Mouse (Mus musculus) G1E (cell line): ENCODE results near the gene Mical3. TPM values are rescaled to one million over a fixed set of nuclear protein-coding genes. Genes with fewer than 3 reads are reported as not detected.

Experiments used
- ATAC-seq: 2 replicates; pipeline ENCODE4 v1.8.0; 2016; ENCODE audit warnings: mild to moderate bottlenecking; ENCODE audit not compliant: insufficient number of reproducible peaks, poor library complexity, low FRiP score, severe bottlenecking; ENCODE audit errors: extremely low read depth
- DNase-seq: peaks from one replicate; pipeline ENCODE4 v3.0.0; 2012; ENCODE audit warnings: low spot score
- H3K27me3 ChIP-seq: 2 replicates; pipeline ENCODE4 v1.6.1; 2012; ENCODE audit warnings: mild to moderate bottlenecking, low read length, inconsistent platforms; ENCODE audit not compliant: insufficient read depth
- H3K36me3 ChIP-seq: replicated peaks from 2 replicates; pipeline ENCODE3; 2012; ENCODE audit warnings: mild to moderate bottlenecking, inconsistent platforms
- H3K4me1 ChIP-seq: 2 replicates; pipeline ENCODE4 v1.6.1; 2012; ENCODE audit warnings: low read depth, low read length, inconsistent platforms, mixed read lengths; ENCODE audit not compliant: insufficient read depth
- H3K4me3 ChIP-seq: 2 replicates; pipeline ENCODE4 v1.5.1; 2012; ENCODE audit warnings: low read depth, mild to moderate bottlenecking, inconsistent platforms, low read length, moderate library complexity, mixed read lengths
- H3K9me3 ChIP-seq: replicated peaks from 2 replicates; pipeline ENCODE4 v1.6.1; 2012; ENCODE audit warnings: inconsistent platforms
- CTCF ChIP-seq: IDR thresholded peaks from 2 replicates; pipeline ENCODE4 v1.5.1; 2012; ENCODE audit warnings: low read depth, low read length, inconsistent platforms, mixed read lengths
- GATA1 ChIP-seq: IDR thresholded peaks from 2 replicates; pipeline ENCODE4 v1.6.1; 2012; ENCODE audit warnings: borderline replicate concordance, low read length, inconsistent platforms, mixed read lengths
- GATA2 ChIP-seq: IDR thresholded peaks from 2 replicates; pipeline ENCODE4 v1.6.1; 2012; ENCODE audit warnings: low read depth, low read length, inconsistent platforms, borderline replicate concordance
- POLR2AphosphoS5 ChIP-seq: IDR thresholded peaks from 2 replicates; pipeline ENCODE4 v1.6.1; 2012; ENCODE audit warnings: low read depth, low read length, inconsistent platforms; ENCODE audit not compliant: insufficient replicate concordance
- TAL1 ChIP-seq: conservative IDR thresholded peaks from 2 replicates; pipeline ENCODE4 v1.6.1; 2012; ENCODE audit warnings: low read depth, low read length, inconsistent platforms, mixed read lengths
- polyA plus RNA-seq: library from polyadenylated mRNA; stranded (reverse); fragments of >175 nt; gene quantifications from 2 replicates; pipeline ENCODE4 v1.2.3, GENCODE M21; 2012
- total RNA-seq, 2 experiments: library from RNA; stranded (forward) in 1 of 2; stranded (reverse) in 1 of 2; fragments of 200-1000 nt in 1 of 2; fragments of >200 nt in 1 of 2; fragmentation: Nextera tagmentation in 1 of 2; gene quantifications; 2 replicates each; pipeline ENCODE4 v1.2.3; 2014 to 2017

The Mical3 gene
- total and polyA plus RNA-seq, 3 experiments = 20.9 to 109 (median 38.1) TPM

- no peaks in the 10 kb centered on the region for H3K27me3 ChIP-seq
- no peak overlapping the region for H3K4me3 ChIP-seq
- peaks cover 100% of the 10 kb centered on the region for H3K36me3 ChIP-seq
- TF ChIP-seq GATA2 (no peak), CTCF (no peak), TAL1 (no peak), GATA1 (no peak), POLR2AphosphoS5 (no peak)
- ATAC-seq = no peak
- H3K9me3 ChIP-seq = 0 out of 2 replicates have a peak, but pooled peaks cover 2% of the 10 kb centered on the region
- H3K4me1 ChIP-seq = no peaks in the 10 kb centered on the region
- DNase-seq = no peak
Observed at GRCm38 (mm10) chr6:121035268-121035667, 95.5 kb downstream of the Mical3 start.

DNA sequence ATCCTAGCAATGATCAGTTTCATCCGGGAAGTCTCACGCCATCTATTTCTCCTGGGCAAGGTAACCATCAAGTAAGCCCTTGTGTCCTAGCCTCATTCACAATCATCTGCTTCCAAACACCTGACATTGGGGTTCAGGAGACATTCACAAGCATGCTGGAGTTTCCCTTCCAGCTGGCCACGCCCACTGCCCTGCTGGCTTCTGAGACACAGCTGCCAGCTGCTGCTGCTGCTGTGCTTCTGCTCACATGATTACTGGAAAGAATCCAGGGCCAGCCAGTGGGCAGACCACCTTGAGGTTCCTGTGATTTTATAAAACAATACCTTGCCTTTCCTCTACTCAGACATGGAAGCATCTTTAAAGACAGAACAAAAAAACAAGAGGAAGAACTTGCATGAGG lies 97.5 kb downstream of the Mical3 start:
- Histone ChIP-seq H3K4me1 (no peaks in the 10 kb centered on the region), H3K9me3 (0 out of 2 replicates have a peak, but pooled peaks cover 2% of the 10 kb centered on the region), H3K27me3 (no peaks in the 10 kb centered on the region), H3K4me3 (no peak overlapping the region), H3K36me3 (peaks cover 100% of the 10 kb centered on the region)
- no peak for TF ChIP-seq GATA2
- DNase-seq (no peak), ATAC-seq (no peak)

DNA sequence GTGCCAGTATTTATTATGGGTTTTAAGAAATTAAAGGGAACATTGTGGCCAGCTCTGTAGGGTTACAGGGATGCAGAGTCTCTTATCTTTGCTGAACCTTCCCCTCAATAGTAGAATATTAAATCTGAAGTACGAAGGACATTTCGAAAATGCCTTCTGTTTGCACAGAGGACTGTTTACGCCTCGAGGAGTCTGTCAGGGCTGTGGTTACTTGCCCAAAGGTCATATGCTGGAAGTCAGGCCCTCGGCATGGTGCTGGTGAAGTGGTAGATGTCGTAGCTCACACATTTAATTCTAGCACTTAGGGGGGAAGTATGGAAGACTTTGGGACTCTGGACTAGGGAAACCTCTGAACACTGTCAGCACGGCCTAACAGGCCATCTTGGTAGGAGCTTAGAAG lies 99.4 kb downstream of the Mical3 start:
- no peaks in the 10 kb centered on the region for H3K27me3 ChIP-seq
- no peak for DNase-seq
- H3K36me3 ChIP-seq = peaks cover 100% of the 10 kb centered on the region
- ATAC-seq = no peak
- H3K4me1 ChIP-seq = no peaks in the 10 kb centered on the region
- H3K9me3 ChIP-seq = 0 out of 2 replicates have a peak, but pooled peaks cover 2% of the 10 kb centered on the region
- no peak overlapping the region for H3K4me3 ChIP-seq
- TF ChIP-seq POLR2AphosphoS5 = no peak
- no peak for TF ChIP-seq GATA2
- no peak for TF ChIP-seq CTCF
- no peak for TF ChIP-seq TAL1
- TF ChIP-seq GATA1 = no peak

DNA sequence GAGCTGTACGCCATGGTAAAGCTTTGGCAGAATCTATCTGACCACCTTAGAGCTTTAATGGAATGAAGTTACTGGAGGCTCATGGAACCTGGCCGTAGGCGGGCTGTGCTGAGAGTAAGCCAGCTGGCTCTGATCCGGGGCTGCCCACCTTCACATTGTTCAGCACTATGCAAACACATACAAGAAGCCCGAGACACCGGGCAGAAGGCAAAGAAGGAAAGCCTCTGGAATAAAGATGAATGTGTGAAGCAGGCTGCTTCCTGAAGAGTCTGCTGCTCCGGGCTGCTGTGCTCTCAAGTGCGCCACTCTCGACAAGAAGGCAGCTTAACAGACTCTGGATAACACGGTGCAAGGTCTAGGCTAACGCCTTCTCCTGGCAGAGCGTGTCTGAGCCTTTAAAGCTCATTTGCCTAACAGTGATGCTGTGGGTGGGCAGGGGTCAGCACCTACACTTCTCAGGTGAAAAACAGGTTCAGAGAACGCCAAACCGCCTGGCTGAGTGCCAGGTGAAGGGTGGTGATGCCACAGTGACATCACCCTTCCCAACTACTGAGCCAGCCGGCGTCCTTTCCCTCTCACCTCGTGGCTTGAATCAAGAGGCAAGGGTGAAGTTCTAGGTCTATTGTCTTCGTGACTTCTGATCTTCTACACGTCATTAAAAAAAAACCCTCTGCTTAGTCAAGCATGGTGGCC lies 100.8 kb downstream of the Mical3 start:
- 0 out of 2 replicates have a peak, but pooled peaks cover 2% of the 10 kb centered on the region for H3K9me3 ChIP-seq
- no peaks in the 10 kb centered on the region for H3K4me1 ChIP-seq
- DNase-seq = no peak
- no peak overlapping the region for H3K4me3 ChIP-seq
- TF ChIP-seq POLR2AphosphoS5 (no peak), GATA1 (no peak), CTCF (no peak), GATA2 (no peak), TAL1 (no peak)
- H3K36me3 ChIP-seq = peaks cover 100% of the 10 kb centered on the region
- H3K27me3 ChIP-seq = no peaks in the 10 kb centered on the region
- ATAC-seq = no peak

DNA sequence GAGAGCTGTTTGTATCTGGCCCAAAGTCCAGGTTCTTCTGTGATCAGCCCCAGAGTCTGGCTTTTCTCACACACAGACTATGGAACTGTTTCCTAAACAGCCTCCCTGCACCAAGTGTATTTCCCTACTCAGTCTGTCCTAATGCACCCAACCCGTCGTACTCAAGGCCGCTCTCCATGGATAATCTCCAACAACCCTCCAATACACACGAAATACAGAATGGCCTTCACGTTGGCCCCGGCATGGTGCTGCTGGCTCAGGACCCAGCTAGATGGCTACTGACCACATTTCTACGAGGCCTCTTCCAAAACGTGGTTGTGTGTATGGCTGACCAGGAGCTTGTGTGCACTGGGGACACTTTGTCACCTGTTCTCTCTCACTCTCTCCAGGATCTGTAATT lies 102.3 kb downstream of the Mical3 start:
- DNase-seq (no peak), ATAC-seq (no peak)
- no peaks in the 10 kb centered on the region for H3K27me3 ChIP-seq
- no peaks in the 10 kb centered on the region for H3K4me1 ChIP-seq
- 0 out of 2 replicates have a peak, but pooled peaks cover 2% of the 10 kb centered on the region for H3K9me3 ChIP-seq
- H3K4me3 ChIP-seq = no peak overlapping the region
- H3K36me3 ChIP-seq = peaks cover 100% of the 10 kb centered on the region
- TF ChIP-seq TAL1 = no peak
- no peak for TF ChIP-seq GATA2
- no peak for TF ChIP-seq POLR2AphosphoS5
- no peak for TF ChIP-seq GATA1
- no peak for TF ChIP-seq CTCF

GRCm38 (mm10) chr6:121027314-121027713 lies 103.5 kb downstream of the Mical3 start:
- H3K9me3 ChIP-seq = no peaks in the 10 kb centered on the region
- DNase-seq = no peak
- TF ChIP-seq POLR2AphosphoS5 (no peak), TAL1 (no peak), GATA2 (no peak), GATA1 (no peak), CTCF (no peak)
- no peak overlapping the region for H3K4me3 ChIP-seq
- H3K27me3 ChIP-seq = no peaks in the 10 kb centered on the region
- no peaks in the 10 kb centered on the region for H3K4me1 ChIP-seq
- H3K36me3 ChIP-seq = peaks cover 100% of the 10 kb centered on the region
- no peak for ATAC-seq
